16 mouse cellular contexts compared by ENCODE assay signal in the genomic region with DNA sequence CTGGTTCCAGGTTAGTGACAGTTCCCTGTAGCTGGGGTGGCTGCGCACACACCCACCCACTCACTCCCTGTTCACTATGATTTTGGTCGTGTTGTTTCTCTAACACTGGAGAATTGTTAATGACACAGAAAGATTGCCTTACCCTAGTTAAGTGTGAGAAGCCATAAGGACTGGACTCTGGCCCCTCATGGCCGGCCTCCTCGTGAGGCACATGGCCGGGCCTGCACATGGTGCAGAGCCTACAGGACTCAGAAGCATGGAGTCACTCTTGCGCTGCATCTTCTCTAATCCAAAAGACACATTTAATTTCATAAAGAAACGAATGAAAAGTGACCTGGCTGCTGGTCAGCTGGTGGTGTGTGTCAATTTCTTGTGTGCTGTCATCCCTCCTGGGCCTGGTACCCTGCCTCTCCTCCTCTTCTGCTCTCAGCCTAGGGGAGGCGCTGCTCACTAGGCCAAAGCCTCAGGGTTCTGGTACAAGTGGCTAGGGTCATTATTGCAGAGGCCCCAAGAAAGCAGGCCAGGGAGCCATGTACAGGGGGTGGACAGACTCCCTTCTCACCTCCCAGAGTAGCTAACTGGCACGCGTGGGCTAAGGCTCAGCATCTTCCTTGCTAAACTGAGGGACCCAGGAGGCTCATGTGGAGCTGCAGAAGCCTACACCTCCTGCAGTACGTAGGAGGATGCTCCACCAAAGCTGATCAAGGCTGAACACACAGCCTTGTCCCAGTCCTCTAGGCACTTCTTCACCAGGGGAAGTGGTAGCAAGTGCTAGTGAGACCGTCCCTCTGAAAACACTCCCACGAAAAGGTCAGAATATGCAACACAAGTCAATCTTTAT. TPM values are rescaled to one million over a fixed set of nuclear protein-coding genes. Genes with fewer than 3 reads are reported as not detected.
DNase-seq lines count a peak whose midpoint lies in the region; ATAC-seq and TF ChIP-seq lines count a peak whose summit lies in the region.
"Had no signal": no experiment of that assay in that cellular context is flagged by ENCODE, and none has a peak within 500 bp of the region (broad histone marks: within the 10 kb centered on the region; RNA-seq: fewer than 3 reads in every experiment).

No protein-coding gene starts in this region.

- 86% methylated on average over 13 of the region's 13 CpGs for WGBS in lung, postnatal 0 days
- WGBS in small intestine, adult 2 months = 83% methylated on average over 13 of the region's 13 CpGs

- no peak overlapping the region for H3K4me3 ChIP-seq in lung, postnatal 0 days (ENCODE audit: low read depth, low read length)
- H3K4me3 ChIP-seq in small intestine, adult 2 months (ENCODE audit: low read depth, low read length) = no peak overlapping the region
- H3K4me3 ChIP-seq: embryonic facial prominence, embryonic 15.5 days; hindbrain, embryonic 15.5 days; limb, embryonic 15.5 days; midbrain, embryonic 15.5 days; neural tube, embryonic 12.5 days had no signal

- peak; percentile 35 for DNase-seq in CD4-positive, CD25-positive, alpha-beta regulatory T cell, adult 2 months (ENCODE audit: low read depth, low spot score)
- peak; percentile 15 for DNase-seq in kidney, adult 9 months
- no peak for DNase-seq in kidney, postnatal 10 days
- DNase-seq in lung, postnatal 0 days (ENCODE audit: low spot score) = no peak
- no peak for DNase-seq in lung, postnatal 10 days
- DNase-seq in natural killer cell, adult 2 months (ENCODE audit: low spot score in 2 of 2) = no peak
- DNase-seq: cerebellum, adult 8-10 months; layer of hippocampus, adult 9-11 months had no signal

- no peaks in the 10 kb centered on the region for H3K9me3 ChIP-seq in lung, postnatal 0 days (ENCODE audit: low read length)
- H3K9me3 ChIP-seq: embryonic facial prominence, embryonic 15.5 days; hindbrain, embryonic 15.5 days; limb, embryonic 15.5 days; midbrain, embryonic 15.5 days; neural tube, embryonic 12.5 days had no signal

- no peak overlapping the region for H3K4me2 ChIP-seq in lung, postnatal 0 days (replicated peaks; ENCODE audit: low read depth, low read length)
- H3K4me2 ChIP-seq: embryonic facial prominence, embryonic 15.5 days; hindbrain, embryonic 15.5 days; limb, embryonic 15.5 days; midbrain, embryonic 15.5 days; neural tube, embryonic 12.5 days had no signal

- no peak for TF ChIP-seq EP300 in lung, postnatal 0 days (IDR thresholded peaks at IDR 0.05)

- no peak for ATAC-seq in CD4-positive, CD25-positive, alpha-beta regulatory T cell, adult 4 months
- ATAC-seq in lung, postnatal 0 days = no peak
- ATAC-seq: midbrain, embryonic 15.5 days had no signal

- no peak overlapping the region for H3K9ac ChIP-seq in lung, postnatal 0 days (replicated peaks; ENCODE audit: low read depth)
- H3K9ac ChIP-seq: embryonic facial prominence, embryonic 15.5 days; hindbrain, embryonic 15.5 days; limb, embryonic 15.5 days; midbrain, embryonic 15.5 days; neural tube, embryonic 12.5 days had no signal

- TF ChIP-seq POLR2A in small intestine, adult 2 months (IDR thresholded peaks at IDR 0.05; ENCODE audit: low read depth, low read length) = no peak

- peak; percentile 52 for TF ChIP-seq CTCF in lung, postnatal 0 days (IDR thresholded peaks at IDR 0.05)
- peak; percentile 20; the same call in 1 of the 2 replicates for TF ChIP-seq CTCF in small intestine, adult 2 months (IDR thresholded peaks at IDR 0.05; ENCODE audit: extremely low read depth, insufficient read length, insufficient replicate concordance, low read depth, low read length)

- no peaks in the 10 kb centered on the region for H3K4me1 ChIP-seq in lung, postnatal 0 days (ENCODE audit: insufficient read depth, low read depth, low read length)
- no peaks in the 10 kb centered on the region for H3K4me1 ChIP-seq in small intestine, adult 2 months (ENCODE audit: control insufficient read depth, insufficient read depth, insufficient read length, low read length)
- H3K4me1 ChIP-seq: embryonic facial prominence, embryonic 15.5 days; limb, embryonic 15.5 days; midbrain, embryonic 15.5 days; neural tube, embryonic 12.5 days had no signal

- no peaks in the 10 kb centered on the region for H3K27me3 ChIP-seq in lung, postnatal 0 days (replicated peaks; ENCODE audit: insufficient read depth, low read length)
- H3K27me3 ChIP-seq in small intestine, adult 2 months (ENCODE audit: control insufficient read depth, insufficient read depth, low read length) = no peaks in the 10 kb centered on the region
- H3K27me3 ChIP-seq: embryonic facial prominence, embryonic 15.5 days; hindbrain, embryonic 15.5 days; limb, embryonic 15.5 days; midbrain, embryonic 15.5 days; neural tube, embryonic 12.5 days had no signal

- H3K36me3 ChIP-seq in lung, postnatal 0 days (ENCODE audit: insufficient read depth, low read length) = peaks cover 21% of the 10 kb centered on the region
- H3K36me3 ChIP-seq in small intestine, adult 2 months (ENCODE audit: control insufficient read depth, insufficient read depth, low read length) = peaks cover 48% of the 10 kb centered on the region

- no peak overlapping the region for H3K27ac ChIP-seq in lung, postnatal 0 days (ENCODE audit: low read length)
- no peak overlapping the region for H3K27ac ChIP-seq in small intestine, adult 2 months (ENCODE audit: insufficient read depth, low read depth, low read length)
- H3K27ac ChIP-seq: embryonic facial prominence, embryonic 15.5 days; limb, embryonic 15.5 days; macrophage; midbrain, embryonic 15.5 days; neural tube, embryonic 12.5 days had no signal

RNA-seq across cellular contexts. Expression of a gene that starts 30.2 kb away (rescaled TPM):
- 10 to 100 TPM; 22.8 to 23.8 TPM for polyA plus RNA-seq in CD4-positive, CD25-positive, alpha-beta regulatory T cell, adult 4 months (2017; shearing (Covaris generic))
- polyA plus RNA-seq in lung, postnatal 0 days (2015; fragmentation: Nextera tagmentation; extraction: Ambion mirVana) = 29.3 and 31.8 TPM in 2 replicates
- 183 and 296 TPM in 2 replicates for polyA plus RNA-seq in small intestine, adult 2 months (2012; rRNA removed)

RNA-seq across cellular contexts. Expression of a gene that starts 37.1 kb away (rescaled TPM):
- 100 to 1,000 TPM; 122 to 127 TPM for polyA plus RNA-seq in CD4-positive, CD25-positive, alpha-beta regulatory T cell, adult 4 months (2017; shearing (Covaris generic))
- polyA plus RNA-seq in lung, postnatal 0 days (2015; fragmentation: Nextera tagmentation; extraction: Ambion mirVana) = 71.1 and 79.8 TPM in 2 replicates
- 120 and 196 TPM in 2 replicates for polyA plus RNA-seq in small intestine, adult 2 months (2012; rRNA removed)

Comparison
In these comparisons a context has a peak if more than half of its experiments do, and no peak if none do; other contexts are left out.
1. DNase-seq: peak in CD4-positive, CD25-positive, alpha-beta regulatory T cell, adult 2 months (single experiment) and kidney, adult 9 months (single experiment); none in kidney, postnatal 10 days (single experiment), lung, postnatal 0 days (single experiment), lung, postnatal 10 days (single experiment) and natural killer cell, adult 2 months (0 of 2).